Mouse (Mus musculus) skeletal muscle tissue, adult 2 months (tissue): ENCODE results near the gene Ddc.

ENCODE experiments used
- DNase-seq: peaks from one replicate; pipeline ENCODE4 v3.0.0-alpha.2; 2012; ENCODE audit warnings: low read depth, low spot score

Gene Ddc

DNA sequence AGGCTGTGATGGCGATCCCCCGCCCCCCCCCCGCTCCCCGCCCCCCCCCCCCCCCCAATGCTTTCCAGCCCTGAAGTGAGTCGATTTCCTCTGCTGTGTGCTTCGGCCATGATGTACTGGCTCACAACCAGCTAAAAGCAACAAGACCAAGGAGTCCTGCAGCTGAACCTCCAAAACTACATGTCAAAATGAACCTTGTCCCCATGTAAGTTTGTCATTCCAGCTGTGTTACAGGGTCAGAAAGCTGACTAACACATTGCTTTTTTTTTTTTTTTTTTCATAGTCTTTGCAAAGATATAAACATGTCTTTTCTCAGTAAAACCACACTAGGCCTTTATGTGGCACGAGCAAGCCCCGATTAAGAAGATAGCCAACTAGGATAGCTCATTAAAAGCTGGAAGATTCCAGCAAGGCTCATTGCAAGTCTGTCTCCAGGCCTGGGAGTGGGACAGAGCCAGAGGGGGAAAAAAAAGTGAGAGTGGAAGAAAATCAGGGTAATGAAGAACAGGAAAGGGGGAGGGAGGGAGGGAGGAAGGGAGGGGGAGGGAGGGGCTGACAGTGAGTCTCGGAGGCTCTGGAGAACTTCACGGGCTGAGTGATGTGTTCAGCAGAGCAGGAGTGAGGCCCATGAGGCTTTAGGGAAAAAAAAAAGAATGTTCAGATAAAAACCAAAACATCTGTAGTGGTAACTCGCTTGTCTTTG, 19.5 kb downstream of the Ddc start:
- peak; percentile 76 for DNase-seq

DNA sequence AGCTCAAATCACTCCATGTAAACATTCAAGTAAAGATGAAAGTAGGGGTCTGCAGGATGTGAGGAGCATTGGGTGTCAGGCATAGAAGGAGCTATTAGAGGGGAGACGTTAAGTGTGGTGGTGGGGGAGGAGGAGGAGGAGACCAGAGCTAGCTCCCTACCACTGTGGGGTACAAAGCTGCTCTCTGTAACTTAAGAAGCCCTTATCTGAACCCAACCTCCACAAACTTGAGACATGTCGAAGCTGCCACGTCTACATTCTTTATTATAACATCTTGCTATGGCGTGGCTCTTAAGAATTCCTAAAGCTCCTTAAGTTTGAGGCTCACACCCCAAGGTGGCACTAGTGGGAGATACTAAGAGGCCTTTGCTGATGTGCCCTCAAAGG, 20.1 kb downstream of the Ddc start:
- no peak for DNase-seq

DNA sequence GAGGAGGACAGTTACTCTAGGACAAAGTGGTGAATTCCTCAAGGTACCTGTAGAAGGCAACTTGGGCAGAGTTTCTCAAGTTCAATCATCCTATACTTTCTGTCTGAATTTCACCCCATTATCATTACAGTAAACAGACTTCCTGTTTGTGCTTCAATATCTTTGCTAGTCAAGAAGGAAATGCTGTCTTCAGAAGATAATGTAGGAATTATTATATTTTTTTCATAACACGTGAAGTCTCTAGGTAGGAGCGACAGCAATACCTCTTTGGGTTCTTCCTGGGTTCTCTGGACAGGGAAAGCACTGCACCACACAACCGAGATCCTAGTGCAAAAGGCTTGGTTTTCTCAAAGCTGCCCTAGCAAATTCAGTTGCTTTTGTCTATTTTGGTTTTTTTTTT, 21.6 kb downstream of the Ddc start:
- DNase-seq: no peak

DNA sequence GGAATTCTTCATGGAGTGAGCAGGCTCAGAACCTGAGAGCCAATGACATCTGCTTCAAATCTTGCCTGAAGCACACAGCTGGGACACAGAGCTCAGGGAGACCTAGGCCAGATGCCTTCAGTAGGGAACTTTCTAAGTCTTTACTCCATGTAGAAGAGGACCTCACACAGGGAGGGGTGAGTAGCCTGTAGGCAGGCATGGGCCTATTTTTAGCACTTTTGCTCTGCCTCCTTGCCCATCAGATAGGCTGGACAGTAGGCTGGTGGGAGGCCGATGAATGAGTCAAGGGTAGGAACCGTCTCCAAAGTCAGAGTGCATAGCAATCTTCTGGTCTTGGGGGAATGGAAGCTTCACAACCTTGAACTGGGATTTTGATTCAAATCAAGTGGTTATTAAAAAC, 22.7 kb downstream of the Ddc start:
- no peak for DNase-seq

DNA sequence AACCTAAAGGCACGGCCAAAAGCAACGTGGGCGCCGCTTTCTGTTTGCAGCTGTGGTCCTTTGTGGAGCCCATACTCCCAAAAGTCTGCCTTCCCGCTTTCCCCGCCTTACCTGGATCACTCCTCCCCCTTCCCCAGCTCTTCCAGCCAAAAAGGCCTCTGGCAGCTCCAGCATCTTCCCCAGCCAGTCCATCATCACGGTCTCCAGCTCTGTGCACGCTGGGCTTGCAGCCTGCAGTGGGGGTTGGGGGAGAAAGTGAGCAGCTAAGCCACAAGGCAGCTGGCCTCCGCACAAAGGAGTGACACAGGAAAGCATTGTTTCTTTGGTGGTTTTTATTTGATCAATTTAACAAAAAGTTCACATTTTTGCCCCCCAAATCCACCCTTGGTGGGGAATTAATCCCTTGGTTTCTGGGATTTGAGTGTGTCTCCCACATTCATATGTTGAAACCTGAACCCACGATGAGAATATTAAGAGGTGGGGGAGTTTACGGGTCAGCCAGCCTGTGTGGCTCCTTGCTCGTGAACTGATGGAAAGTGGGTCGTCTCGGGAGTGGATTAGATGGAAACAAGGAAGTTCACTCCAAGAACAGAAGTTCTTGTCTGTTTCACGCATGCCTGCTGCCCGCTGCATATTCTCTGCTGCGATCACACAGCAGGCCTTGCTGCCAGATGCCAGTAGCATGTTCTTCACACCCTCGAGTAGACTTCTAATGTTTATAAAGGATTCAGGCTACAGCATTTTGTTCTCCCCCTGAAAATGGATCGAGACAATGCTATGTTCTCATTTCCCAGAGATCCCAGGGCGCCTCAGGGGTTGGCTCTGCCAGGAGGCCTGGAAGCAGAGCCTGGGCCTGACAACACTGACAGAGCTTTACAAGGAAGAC, 24.7 kb downstream of the Ddc start:
- DNase-seq: peak; percentile 61

DNA sequence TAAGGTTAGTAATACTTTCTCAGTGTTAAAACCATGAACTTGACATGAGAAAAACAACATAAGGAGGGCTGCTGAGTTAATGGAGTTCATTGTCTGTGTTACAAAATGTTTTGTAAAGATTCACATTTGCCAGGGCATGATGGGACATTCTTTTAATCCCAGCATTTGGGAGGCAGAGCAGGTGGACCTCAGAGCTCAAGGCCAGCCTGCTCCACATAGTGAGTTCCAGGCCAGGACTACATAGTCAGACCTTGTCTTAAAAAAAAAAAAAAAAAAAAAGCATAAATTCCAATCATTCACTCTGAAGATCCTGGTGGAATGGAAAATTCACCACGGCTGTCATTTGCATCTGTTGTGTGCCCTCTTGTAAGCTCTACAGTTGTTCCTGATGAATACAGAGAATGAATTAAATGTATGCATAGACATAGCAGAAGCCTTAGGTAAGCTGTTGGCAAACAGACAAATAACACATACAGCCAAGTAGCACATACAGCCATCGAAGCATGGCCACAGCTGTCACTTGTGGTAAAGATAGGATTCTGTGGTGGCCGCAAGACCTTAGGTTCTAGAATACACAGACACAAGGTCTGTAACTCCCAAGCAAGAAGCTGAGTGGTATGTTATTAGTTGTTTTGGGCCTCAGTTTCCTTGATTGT, 25.7 kb downstream of the Ddc start:
- DNase-seq: no peak

DNA sequence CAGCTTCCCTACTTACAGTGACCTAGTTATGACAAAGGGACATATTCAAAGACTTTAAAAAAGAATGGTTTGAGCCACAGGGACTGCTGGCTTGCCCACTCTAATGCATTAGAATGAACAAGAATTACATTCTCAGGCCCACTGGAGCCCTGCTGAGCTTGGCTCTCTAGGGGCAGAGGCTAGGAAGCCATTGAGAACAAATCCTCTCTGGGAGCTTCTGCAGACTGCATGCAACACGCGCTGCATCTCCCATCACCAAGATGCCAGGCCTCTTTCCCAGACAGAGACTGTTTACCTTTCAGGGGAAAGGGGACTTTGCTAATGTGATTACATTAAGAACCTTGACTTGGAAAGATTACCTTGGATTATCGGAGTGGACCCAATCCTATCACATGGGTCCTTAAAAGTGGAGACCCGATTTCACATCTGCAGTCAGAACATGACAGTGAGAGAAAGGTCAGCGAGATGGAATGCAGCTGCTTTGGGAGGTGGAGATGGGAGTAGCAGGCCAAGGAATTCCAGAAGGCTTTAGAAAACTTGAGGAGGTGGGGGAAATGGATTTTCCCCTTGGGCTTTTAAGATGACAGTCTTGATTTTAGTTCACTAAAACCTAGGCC, 26.6 kb downstream of the Ddc start:
- no peak for DNase-seq

DNA sequence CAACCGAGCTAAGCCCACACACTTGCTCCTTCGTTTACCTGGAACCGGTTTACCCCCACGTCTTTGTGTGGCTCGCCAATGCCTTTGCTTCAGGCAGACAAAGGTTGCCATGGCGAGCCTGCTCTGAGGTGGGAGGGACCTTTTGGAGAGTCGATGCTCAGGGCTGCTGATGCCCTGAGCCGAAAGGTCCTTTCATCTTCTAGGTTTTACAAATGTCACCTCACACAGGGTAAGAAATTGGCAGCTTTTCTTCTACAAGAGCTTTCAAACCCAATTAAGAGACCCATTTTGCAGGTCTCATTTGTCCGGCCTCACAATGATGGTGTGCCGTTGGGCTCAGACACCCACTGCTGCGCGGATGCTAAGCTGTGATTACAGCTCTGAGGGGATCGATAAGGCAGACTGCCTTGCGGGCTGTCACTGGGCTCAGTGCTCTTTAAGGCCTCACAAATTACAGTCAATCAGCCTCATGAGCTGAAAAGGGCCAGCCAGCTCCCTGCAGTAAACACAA, 29.9 kb downstream of the Ddc start:
- DNase-seq: no peak

DNA sequence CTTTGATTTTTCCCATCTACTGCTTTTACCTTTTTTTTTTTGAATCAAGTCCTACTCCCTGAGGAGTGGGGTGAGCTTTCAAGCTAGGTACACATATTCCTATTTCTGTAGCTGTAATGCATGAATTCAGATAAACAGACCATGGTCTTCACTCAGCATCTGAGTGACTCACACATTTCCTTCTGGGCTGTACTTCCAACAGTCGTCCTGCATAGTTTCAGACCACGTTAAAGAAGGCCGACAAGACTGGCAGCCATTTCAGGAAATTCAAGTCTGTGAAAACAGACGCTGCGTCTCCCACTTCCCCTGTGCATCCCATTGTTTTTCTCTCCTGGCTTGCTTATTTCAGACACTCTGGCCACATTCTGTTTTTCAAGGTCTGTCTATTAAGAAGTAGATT, 31.2 kb downstream of the Ddc start:
- DNase-seq: no peak

DNA sequence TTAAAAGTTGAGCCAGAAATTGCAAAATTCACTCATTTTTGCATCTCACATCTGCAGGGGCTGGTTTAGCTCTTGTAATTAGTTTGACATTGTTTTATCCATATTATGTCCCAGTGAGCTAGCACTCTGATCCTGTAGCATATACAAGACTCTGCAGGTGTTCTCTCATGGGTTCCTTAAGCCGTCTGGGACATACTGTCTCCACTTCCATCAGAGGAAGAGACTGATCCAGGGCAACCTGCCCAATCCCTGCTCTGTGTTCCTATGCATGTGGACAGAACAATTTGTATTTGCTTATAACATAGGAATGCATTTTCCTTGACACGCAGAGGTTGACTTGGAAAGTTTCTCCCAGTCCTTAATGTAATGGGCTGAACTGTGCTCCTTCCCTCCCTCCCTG, 32.8 kb downstream of the Ddc start:
- no peak for DNase-seq

DNA sequence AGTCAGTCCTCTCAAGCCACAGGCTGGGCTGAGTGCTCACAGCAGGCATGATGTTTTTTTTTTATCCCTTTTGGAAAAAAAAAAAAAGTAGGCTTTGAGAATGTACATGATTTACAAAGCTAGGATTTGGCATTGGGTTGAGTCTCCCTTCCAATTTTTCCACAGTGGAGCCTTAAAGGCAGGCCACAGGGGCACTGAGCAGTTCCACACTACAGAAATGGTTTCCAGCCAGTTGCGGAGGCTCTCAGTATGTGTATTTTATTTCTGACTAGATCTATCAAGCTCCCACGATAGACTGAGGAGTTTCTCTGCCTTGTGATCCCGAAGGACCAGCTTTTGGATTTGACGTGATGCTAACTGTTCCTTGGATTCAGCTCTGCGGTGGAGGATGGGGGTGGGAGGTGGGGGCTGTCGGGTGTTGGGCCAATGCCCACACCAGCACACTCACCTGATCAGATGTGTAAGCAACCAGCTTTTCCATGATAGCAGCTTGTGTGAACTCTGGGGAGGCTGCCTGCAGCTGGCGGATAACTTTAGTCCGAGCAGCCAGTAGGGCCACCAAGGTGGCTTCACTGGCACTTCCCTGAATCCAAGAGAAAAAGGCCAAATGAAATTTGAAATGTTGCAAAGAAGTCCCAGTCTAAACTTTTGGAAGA, 33.4 kb downstream of the Ddc start:
- DNase-seq: no peak

DNA sequence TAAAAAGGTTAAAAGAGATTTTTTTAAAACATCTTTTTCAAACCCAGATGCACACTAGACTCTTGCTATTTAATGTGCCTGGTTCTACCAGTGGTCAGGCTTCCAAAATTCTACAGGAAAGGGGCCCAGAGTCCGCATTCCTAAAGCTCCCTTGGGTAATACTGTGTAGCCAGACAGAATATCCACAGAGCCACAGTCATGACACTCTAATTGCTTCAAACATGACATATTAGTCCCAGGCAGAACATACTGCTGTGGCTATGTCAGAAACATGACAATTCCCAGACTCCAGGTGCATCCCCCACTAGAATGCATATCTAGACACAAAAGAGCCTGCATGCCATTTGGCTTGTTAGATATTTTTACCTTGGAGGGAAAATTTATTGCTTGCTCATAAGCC, 35.4 kb downstream of the Ddc start:
- DNase-seq: no peak

DNA sequence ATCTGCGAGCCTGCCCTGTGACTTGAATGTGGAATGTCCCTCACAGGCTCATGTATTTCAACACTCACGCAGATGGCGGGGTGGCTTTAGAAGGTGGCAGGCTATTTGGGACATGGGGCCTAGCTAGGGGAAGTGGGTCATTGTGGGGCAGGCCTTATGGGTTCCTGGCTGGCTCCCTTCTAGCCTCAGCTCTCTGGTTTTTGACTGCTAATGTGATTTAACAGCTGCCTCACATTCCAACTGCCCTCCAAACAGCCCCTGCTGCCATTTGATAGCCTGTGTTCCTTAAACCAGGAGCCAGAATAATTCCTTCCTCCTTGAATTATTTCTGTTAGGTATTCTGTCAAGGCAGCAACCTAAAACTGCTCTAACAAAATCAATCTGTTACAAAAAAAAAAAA, 41.0 kb downstream of the Ddc start:
- peak; percentile 60 for DNase-seq

DNA sequence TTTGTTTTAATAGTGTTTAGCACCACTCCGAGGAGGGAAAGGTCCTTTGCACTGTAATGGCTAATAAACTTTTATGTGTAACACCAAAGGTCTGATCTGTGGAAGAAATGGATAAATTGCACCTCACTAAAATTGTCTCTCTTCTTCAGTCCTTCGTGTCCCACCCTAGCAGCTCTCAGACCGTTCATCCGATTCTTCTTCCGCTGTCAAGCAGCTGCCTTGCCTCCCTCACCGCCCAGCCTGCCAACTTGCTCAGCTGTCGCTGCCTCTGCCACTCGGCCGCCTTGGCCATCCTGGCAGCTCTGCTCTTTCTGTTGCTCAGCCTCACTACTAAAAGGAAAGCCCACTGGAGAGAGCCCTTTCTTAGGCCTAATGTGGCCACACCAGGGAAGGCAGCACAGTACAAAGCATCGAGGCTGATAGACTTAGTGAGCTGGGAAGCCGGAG, 42.2 kb downstream of the Ddc start:
- peak; percentile 63 for DNase-seq

DNA sequence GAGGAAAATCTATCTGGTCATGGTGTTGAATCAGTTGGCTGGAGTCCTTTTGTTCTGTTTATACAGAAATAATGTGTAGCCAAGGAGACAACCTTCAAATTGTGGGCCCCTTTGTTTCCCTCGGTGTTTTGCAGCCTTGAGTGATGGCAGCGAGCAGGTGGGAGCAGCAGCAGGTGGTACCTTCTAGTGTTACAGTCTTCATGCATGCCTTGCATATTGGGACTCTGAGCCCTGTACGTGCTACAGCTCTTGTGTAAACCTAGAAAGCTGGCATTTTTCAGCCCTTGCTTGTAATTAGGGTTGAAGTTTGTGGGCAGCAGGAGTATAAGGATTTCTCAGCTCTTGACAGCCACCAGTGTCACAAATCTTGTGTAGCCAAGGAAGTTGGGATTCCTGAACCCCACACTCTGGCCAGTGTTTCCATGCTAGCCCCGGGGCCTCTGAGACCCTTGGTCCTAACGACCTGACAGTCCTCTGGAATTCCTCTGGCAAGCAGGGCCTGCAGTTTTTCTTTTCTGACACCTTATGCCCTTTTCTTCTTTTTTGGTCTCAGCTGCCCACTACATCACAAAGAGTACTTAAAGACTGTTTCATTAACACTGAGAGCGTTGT, 42.8 kb downstream of the Ddc start:
- DNase-seq: no peak

DNA sequence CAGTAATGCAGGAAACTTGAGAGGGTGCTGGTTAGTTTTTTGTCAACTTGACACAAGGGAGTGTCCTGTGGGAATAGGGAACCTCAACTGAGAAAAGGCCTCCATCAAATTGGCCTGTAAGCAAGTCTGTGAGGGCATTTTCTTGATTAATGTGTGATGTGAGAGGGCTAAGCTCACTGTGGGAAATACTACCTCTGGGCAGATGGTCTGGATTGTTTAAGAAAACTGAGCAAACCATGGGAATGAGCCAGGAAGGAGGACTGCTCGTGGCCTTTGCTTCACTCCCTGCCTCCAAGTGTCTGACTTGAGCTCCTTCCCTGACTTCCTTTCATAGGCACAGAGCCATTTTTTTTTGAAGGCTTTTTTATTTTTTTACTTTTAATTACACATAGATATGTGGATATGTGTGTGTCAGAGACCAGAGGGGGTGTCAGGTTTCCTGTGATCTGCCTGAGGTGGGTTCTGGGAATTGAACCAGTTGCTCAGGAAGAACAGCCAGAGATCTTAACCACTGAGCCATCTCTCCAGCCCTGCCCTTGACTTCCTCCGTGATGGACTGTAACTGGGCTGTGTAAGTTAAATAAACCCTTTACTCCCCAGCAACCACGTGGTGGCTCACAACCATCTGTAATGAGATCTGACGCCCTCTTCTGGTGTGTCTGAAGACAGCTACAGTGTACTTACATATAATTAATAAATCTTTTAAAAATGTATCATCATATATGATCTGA, 44.0 kb downstream of the Ddc start:
- no peak for DNase-seq

DNA sequence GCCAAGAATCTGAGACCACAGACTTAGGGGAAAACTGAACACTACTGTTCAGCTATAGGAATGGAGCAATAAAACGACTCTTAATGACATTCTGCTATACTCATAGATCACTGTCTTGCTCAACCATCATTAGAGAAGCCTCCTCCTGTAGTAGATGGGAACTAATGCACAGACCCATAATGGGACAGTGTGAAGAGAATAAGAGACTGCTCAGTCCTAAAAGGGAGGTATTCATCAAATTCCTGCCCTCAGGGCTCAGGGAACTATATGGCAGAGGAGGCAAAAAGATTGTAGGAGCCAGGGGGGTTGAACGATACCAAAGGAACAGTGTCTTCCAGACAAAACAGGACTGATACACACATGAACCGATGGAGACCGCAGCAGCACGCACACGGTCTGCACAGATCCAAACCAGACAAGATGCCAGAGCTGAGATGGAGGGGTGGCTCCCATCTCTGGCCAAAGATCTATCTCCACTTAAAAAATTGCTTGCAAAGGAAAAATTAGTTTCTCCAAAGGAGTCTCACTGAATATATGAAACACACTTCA, 45.9 kb downstream of the Ddc start:
- DNase-seq: no peak

DNA sequence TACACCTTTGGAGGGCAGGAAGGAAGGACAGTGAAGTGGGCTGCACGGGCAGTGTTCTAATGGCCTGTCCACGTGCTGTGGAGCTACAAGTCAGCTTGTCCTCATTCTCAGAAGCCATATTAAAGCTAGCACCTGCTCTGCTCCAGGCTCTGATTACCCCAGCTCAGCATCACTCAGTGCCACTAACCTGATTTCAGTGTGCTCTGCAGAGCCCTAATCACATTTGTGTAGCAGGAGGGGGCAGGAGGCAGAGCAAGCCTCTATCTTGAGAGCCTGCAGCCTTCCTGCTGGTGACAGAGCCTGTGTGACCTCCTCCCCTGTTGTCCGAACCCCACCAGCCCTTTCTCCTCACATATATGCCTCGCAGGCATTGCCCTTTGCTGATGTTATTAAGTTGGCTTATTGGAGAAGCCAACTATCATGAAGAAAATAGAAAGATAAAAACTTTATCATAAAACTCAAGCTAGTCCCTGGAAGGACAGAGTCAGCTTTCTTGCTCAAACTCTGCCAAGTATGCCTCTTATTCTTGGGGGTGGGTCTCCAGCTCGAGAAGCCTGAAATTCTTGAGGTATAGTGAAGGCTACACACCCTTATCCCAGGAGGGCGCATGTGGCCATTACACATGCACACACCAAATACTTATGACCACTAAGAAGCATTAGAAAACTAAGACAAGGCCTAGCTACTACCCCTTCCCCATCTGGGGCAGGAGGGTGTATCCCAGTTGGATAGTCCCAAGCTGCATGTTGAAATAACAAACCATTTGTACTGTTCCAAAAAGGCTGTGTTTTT, 47.3 kb downstream of the Ddc start:
- peak; percentile 79 for DNase-seq
